ENCODE assay signal across 13 mouse cellular contexts in genomic region chr1:91615396-91615795, GRCm38 (mm10).
"Had no signal": no experiment of that assay in that cellular context is flagged by ENCODE, and none has a peak within 500 bp of the region (broad histone marks: within the 10 kb centered on the region; RNA-seq: fewer than 3 reads in every experiment).

No protein-coding gene starts in this region.

- H3K4me2 ChIP-seq: hindbrain, embryonic 15.5 days; liver, embryonic 11.5 days; liver, embryonic 15.5 days; midbrain, embryonic 11.5 days; midbrain, embryonic 15.5 days had no signal

- H3K9ac ChIP-seq: hindbrain, embryonic 15.5 days; liver, embryonic 15.5 days; midbrain, embryonic 15.5 days had no signal

- H3K4me1 ChIP-seq: liver, embryonic 15.5 days; megakaryocyte, embryonic 14.5 days; midbrain, embryonic 15.5 days had no signal

- H3K4me3 ChIP-seq: hindbrain, embryonic 15.5 days; layer of hippocampus, adult 2 months; liver, embryonic 15.5 days; megakaryocyte, embryonic 14.5 days; midbrain, embryonic 15.5 days had no signal

- H3K27ac ChIP-seq: hindbrain, embryonic 15.5 days; layer of hippocampus, adult 2 months; liver, embryonic 15.5 days; macrophage; midbrain, embryonic 15.5 days had no signal

- DNase-seq: lung, adult 2 months; lung, postnatal 10 days; right cerebral cortex, postnatal 14 days; thymus, postnatal 36 days had no signal

- H3K9me3 ChIP-seq: hindbrain, embryonic 15.5 days; liver, embryonic 15.5 days; megakaryocyte, embryonic 14.5 days; midbrain, embryonic 15.5 days had no signal

- H3K27me3 ChIP-seq: hindbrain, embryonic 15.5 days; liver, embryonic 15.5 days; midbrain, embryonic 15.5 days had no signal

- H3K36me3 ChIP-seq: hindbrain, embryonic 15.5 days; liver, embryonic 15.5 days; midbrain, embryonic 15.5 days had no signal

- ATAC-seq: intestine, embryonic 16.5 days; midbrain, embryonic 15.5 days had no signal
